Mouse (Mus musculus) C2C12 (cell line): ENCODE measurements at regions not wholly inside any gene's neighbourhood (a gene's known extent, or its start where the extent isn't known, plus 50 kb on each side); places are given as distances from the start of the nearest gene placed in this dataset.

Experiments
- CTCF ChIP-seq: IDR thresholded peaks from one replicate; pipeline ENCODE4 v1.5.1; 2011; ENCODE audit not compliant: control insufficient read depth, insufficient read depth, insufficient read length
- MAX ChIP-seq: IDR thresholded peaks from one replicate; pipeline ENCODE4 v1.6.1; 2011; ENCODE audit warnings: mild to moderate bottlenecking, control low read depth
- MYOD1 ChIP-seq: IDR thresholded peaks from one replicate; pipeline ENCODE4 v1.6.1; 2011; ENCODE audit warnings: low read depth; ENCODE audit not compliant: control insufficient read depth, insufficient read length
- MYOG ChIP-seq: IDR thresholded peaks from one replicate; pipeline ENCODE4 v1.6.1; 2011; ENCODE audit not compliant: control insufficient read depth, insufficient read length; ENCODE audit errors: extremely low read depth
- USF1 ChIP-seq: IDR thresholded peaks from one replicate; pipeline ENCODE4 v1.6.1; 2011; ENCODE audit warnings: low read depth, mild to moderate bottlenecking, control low read depth, moderate library complexity

DNA sequence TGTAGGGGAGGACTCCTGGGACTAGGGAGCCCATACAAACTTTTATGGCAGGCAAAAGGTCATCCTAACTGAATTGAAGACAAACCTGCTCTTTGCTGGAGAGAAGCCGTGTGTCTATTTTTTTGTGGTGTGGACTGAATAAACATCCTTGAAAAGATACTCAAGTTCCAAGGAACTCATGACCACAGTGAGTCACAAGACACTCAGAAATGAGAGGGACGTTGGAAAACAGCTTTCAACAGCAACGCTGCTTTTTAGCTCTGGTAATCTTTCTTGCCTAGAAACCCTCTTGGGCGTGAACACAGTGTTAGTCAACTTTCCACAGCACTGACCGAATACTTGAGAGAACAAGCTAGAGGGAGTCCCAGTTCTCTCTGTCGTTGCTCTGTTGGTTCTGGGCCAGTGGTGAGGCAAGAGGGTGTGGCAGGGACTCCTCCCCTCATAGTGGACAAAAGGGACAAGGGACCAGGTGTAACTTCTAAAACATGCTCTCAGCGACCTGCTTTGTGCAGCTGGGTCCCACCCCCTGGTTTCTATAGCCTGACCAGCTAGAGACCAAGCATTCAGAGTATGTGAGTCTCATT, 52.8 kb upstream of the Ezr start:
- TF ChIP-seq CTCF (no peak), MYOG (no peak), MYOD1 (peak; percentile 23), USF1 (peak; percentile 50), MAX (peak; percentile 19)
